Mouse (Mus musculus) olfactory bulb, adult 2 months (tissue): ENCODE measurements at regions not wholly inside any gene's neighbourhood (a gene's known extent, or its start where the extent isn't known, plus 50 kb on each side); places are given as distances from the start of the nearest gene placed in this dataset.

Experiments used
- CTCF ChIP-seq: fragments of 200-500 bp; IDR thresholded peaks from 2 replicates; pipeline ENCODE4 v1.5.1; 2012; ENCODE audit warnings: low read depth, mild to moderate bottlenecking, low read length, moderate library complexity; ENCODE audit not compliant: insufficient read depth
- POLR2A ChIP-seq: fragments of 200-500 bp; IDR thresholded peaks from 2 replicates; pipeline ENCODE4 v1.6.1; 2012; ENCODE audit warnings: mild to moderate bottlenecking, low read depth, low read length, moderate library complexity; ENCODE audit not compliant: insufficient read depth

DNA sequence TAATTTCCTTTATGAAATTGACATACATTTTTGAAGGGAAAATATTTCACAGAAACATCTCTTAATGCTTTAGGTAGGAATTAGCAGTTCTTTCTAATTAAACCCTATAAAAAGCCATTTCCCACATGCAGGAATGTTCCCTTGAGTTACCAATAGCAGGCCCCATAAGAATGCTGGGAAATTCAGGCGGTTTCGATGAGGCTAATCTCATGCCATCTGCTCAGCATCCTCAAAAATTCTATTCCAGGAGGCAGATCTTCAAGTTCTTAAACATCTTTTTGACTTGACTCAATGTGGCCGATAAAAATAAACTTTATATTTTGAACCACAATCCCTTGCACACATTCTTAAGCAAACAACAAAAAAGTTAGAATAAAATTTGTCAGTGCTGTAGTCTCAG is 591.0 kb downstream of the Lmo4 start:
- no peak for TF ChIP-seq CTCF
- no peak for TF ChIP-seq POLR2A
